Mouse (Mus musculus) embryonic facial prominence, embryonic 12.5 days (tissue): ENCODE data around the gene Car5a. TPM values are rescaled to one million over a fixed set of nuclear protein-coding genes. Genes with fewer than 3 reads are reported as not detected.

Source experiments
- ATAC-seq: fragments of 200-750 bp; cut with Nextera tagmentation; 2 replicates; pipeline ENCODE4 v1.8.0; 2017; ENCODE audit not compliant: insufficient number of reproducible peaks, insufficient read depth, low FRiP score, low TSS enrichment
- H3K27ac ChIP-seq: fragments of 300-500 bp; sonication (generic); 2 replicates; pipeline ENCODE4 v1.5.1; 2016; ENCODE audit warnings: mild to moderate bottlenecking
- H3K27me3 ChIP-seq: fragments of 300-500 bp; sonication (generic); 2 replicates; pipeline ENCODE4 v1.6.1; 2016; ENCODE audit warnings: mild to moderate bottlenecking, moderate library complexity
- H3K36me3 ChIP-seq: fragments of 300-500 bp; sonication (generic); 2 replicates; pipeline ENCODE4 v1.6.1; 2016; ENCODE audit warnings: mild to moderate bottlenecking
- H3K4me1 ChIP-seq: fragments of 300-500 bp; sonication (generic); 2 replicates; pipeline ENCODE4 v1.6.1; 2016
- H3K4me2 ChIP-seq: fragments of 300-500 bp; sonication (generic); replicated peaks from 2 replicates; pipeline ENCODE4 v1.6.1; 2016; ENCODE audit warnings: mild to moderate bottlenecking, moderate library complexity
- H3K4me3 ChIP-seq: fragments of 300-500 bp; sonication (generic); 2 replicates; pipeline ENCODE4 v1.5.1; 2016; ENCODE audit warnings: mild to moderate bottlenecking
- H3K9ac ChIP-seq: fragments of 300-500 bp; sonication (generic); 2 replicates; pipeline ENCODE4 v1.6.1; 2016; ENCODE audit warnings: mild to moderate bottlenecking, moderate library complexity
- H3K9me3 ChIP-seq: fragments of 300-500 bp; sonication (generic); 2 replicates; pipeline ENCODE4 v1.6.1; 2016; ENCODE audit warnings: mild to moderate bottlenecking, moderate library complexity
- WGBS: fragments of 180-500 bp; shearing (Covaris S2); methylation state at CpG from one replicate; pipeline ENCODE4 v1.1.7; 2016; 5-methylcytosine and 5-hydroxymethylcytosine counted together
- polyA plus RNA-seq: library from polyadenylated mRNA; unstranded; fragments of >200 nt; fragmentation: Nextera tagmentation; extraction: Ambion mirVana; gene quantifications from 2 replicates; pipeline ENCODE4 v1.2.1, GENCODE M21; 2016

Car5a gene
- polyA plus RNA-seq, 1 experiment from 2014 or later = not detected

GRCm38 (mm10) chr8:121885433-121885832 is 59.3 kb downstream of the Car5a start:
- H3K4me2 ChIP-seq = no peak overlapping the region
- WGBS = 85% methylated on average over 6 of the region's 6 CpGs

GRCm38 (mm10) chr8:121885001-121885400 is 59.7 kb downstream of the Car5a start:
- Histone ChIP-seq H3K27me3 (no peaks in the 10 kb centered on the region), H3K9ac (no peak overlapping the region), H3K36me3 (peaks cover 56% of the 10 kb centered on the region), H3K4me2 (no peak overlapping the region), H3K27ac (no peak overlapping the region), H3K4me3 (no peak overlapping the region), H3K4me1 (no peaks in the 10 kb centered on the region), H3K9me3 (no peaks in the 10 kb centered on the region)
- WGBS = 95% methylated on average over 9 of the region's 9 CpGs
- ATAC-seq = no peak

More at GRCm38 (mm10) chr8:121885433-121885832, 59.3 kb downstream of the Car5a start:
- no peaks in the 10 kb centered on the region for H3K4me1 ChIP-seq
- H3K27ac ChIP-seq = no peak overlapping the region
- no peaks in the 10 kb centered on the region for H3K9me3 ChIP-seq
- peaks cover 56% of the 10 kb centered on the region for H3K36me3 ChIP-seq
- no peak overlapping the region for H3K9ac ChIP-seq
- H3K27me3 ChIP-seq = no peaks in the 10 kb centered on the region
- no peak overlapping the region for H3K4me3 ChIP-seq
- ATAC-seq = no peak

- Histone ChIP-seq H3K4me3 (no peak overlapping the region), H3K27ac (no peak overlapping the region), H3K36me3 (peaks cover 56% of the 10 kb centered on the region), H3K4me2 (no peak overlapping the region), H3K9me3 (no peaks in the 10 kb centered on the region), H3K27me3 (no peaks in the 10 kb centered on the region), H3K9ac (no peak overlapping the region), H3K4me1 (no peaks in the 10 kb centered on the region)
- WGBS = 85% methylated on average over 3 of the region's 3 CpGs
- no peak for ATAC-seq
Measured at GRCm38 (mm10) chr8:121884181-121884580, 60.5 kb downstream of the Car5a start.

- Histone ChIP-seq H3K27ac (no peak overlapping the region), H3K4me3 (no peak overlapping the region), H3K9me3 (no peaks in the 10 kb centered on the region), H3K36me3 (peaks cover 44% of the 10 kb centered on the region), H3K4me2 (no peak overlapping the region), H3K9ac (no peak overlapping the region), H3K4me1 (no peaks in the 10 kb centered on the region), H3K27me3 (no peaks in the 10 kb centered on the region)
- 92% methylated on average over 5 of the region's 5 CpGs for WGBS
- ATAC-seq = no peak
Measured at GRCm38 (mm10) chr8:121881921-121882320, 62.8 kb downstream of the Car5a start.

GRCm38 (mm10) chr8:121880818-121881217 is 63.9 kb downstream of the Car5a start:
- Histone ChIP-seq H3K9me3 (no peaks in the 10 kb centered on the region), H3K4me2 (no peak overlapping the region), H3K36me3 (peaks cover 35% of the 10 kb centered on the region), H3K27me3 (no peaks in the 10 kb centered on the region), H3K4me3 (no peak overlapping the region), H3K4me1 (no peaks in the 10 kb centered on the region), H3K9ac (no peak overlapping the region), H3K27ac (no peak overlapping the region)
- ATAC-seq = no peak
- 50% methylated on average over 1 of the region's 1 CpGs for WGBS

DNA sequence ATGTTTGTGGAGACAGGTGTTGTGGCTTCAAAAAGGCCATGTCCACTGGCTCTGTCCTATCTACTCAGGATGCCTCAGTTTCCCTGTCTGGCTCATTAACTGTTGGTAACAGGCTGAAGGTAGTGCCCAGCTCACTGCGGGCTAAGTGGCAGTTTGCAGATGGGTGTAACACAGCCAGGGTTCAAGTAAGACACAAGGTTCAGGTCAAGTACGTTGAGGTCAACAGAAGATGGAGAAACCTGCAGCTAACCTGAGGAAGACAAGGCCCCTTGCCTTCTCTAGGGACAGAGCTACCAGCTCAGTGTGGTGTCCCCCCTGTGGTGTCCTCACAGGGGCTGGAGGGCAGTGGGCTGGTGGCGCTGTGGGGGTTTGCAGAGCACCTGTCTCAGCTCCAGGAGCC is 65.0 kb downstream of the Car5a start:
- 71% methylated on average over 3 of the region's 3 CpGs for WGBS

GRCm38 (mm10) chr8:121877828-121878480 is 66.8 kb downstream of the Car5a start:
- no peak overlapping the region for H3K4me3 ChIP-seq
- no peak overlapping the region for H3K27ac ChIP-seq
- H3K36me3 ChIP-seq = 0 out of 2 replicates have a peak, but pooled peaks cover 10% of the 10 kb centered on the region
- ATAC-seq = no peak
- H3K27me3 ChIP-seq = no peaks in the 10 kb centered on the region
- H3K9ac ChIP-seq = no peak overlapping the region
- H3K4me1 ChIP-seq = peaks cover 6% of the 10 kb centered on the region; the same call in 1 of the 2 replicates
- 87% methylated on average over 7 of the region's 7 CpGs for WGBS
- no peak overlapping the region for H3K4me2 ChIP-seq
- no peaks in the 10 kb centered on the region for H3K9me3 ChIP-seq

More for the DNA sequence above, 65.0 kb downstream of the Car5a start:
- Histone ChIP-seq H3K9me3 (no peaks in the 10 kb centered on the region), H3K4me2 (no peak overlapping the region), H3K4me1 (no peaks in the 10 kb centered on the region), H3K4me3 (no peak overlapping the region), H3K27ac (no peak overlapping the region), H3K27me3 (no peaks in the 10 kb centered on the region), H3K9ac (no peak overlapping the region), H3K36me3 (peaks cover 27% of the 10 kb centered on the region)
- ATAC-seq = no peak

- Histone ChIP-seq H3K4me2 (no peak overlapping the region), H3K27me3 (no peaks in the 10 kb centered on the region), H3K36me3 (0 out of 2 replicates have a peak, but pooled peaks cover 2% of the 10 kb centered on the region), H3K9ac (no peak overlapping the region), H3K9me3 (no peaks in the 10 kb centered on the region), H3K4me3 (no peak overlapping the region), H3K27ac (no peak overlapping the region), H3K4me1 (peaks cover 10% of the 10 kb centered on the region; the same call in 1 of the 2 replicates)
- 72% methylated on average over 5 of the region's 5 CpGs for WGBS
- ATAC-seq = no peak
Measured at GRCm38 (mm10) chr8:121877212-121877611, 67.5 kb downstream of the Car5a start.

DNA sequence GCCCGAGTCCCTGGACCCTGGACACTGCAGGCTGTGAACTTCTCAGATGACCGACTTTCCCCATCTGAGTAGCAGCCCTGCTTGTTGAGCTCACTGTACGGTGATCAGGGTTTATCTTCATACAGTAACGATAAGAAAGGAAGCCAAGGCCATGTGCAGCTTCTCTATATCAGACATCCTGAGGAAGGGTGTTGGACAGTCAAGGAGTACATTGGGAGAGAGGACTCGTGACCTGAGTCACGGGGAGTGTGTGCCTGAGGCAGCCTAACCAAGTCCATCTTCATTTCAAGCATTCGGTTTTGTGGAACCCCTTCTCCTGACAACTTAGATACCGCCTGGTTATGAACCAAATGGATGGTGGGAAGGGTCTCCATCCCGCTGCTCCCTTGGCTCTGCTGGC is 69.2 kb downstream of the Car5a start:
- Histone ChIP-seq H3K4me2 (no peak overlapping the region), H3K27ac (no peak overlapping the region), H3K4me1 (peaks cover 15% of the 10 kb centered on the region; the same call in 1 of the 2 replicates), H3K27me3 (no peaks in the 10 kb centered on the region), H3K9ac (no peak overlapping the region), H3K9me3 (no peaks in the 10 kb centered on the region), H3K4me3 (no peak overlapping the region), H3K36me3 (no peaks in the 10 kb centered on the region)
- 86% methylated on average over 9 of the region's 9 CpGs for WGBS
- ATAC-seq = no peak

DNA sequence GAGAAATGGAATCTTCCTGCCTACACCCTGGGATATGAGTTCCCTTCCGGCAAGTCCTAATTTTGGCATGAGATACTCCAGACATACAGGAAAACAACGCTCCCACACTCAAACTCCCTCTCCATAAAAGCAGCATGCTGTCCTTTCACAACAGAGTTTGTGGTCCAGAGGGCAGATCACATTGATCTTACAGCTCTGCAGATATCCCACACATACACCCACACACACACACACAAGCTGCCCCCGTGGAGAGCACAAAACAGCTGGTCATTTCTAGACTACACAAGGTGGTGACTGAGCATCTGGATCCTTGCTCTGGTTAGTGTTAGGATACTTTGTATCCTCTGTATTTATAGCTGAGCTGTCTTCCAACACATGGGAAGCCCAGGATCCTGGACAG is 69.7 kb downstream of the Car5a start:
- no peak for ATAC-seq
- WGBS = 71% methylated on average over 3 of the region's 3 CpGs
- Histone ChIP-seq H3K4me3 (no peak overlapping the region), H3K9ac (no peak overlapping the region), H3K9me3 (no peaks in the 10 kb centered on the region), H3K4me1 (peaks cover 15% of the 10 kb centered on the region; the same call in 1 of the 2 replicates), H3K36me3 (no peaks in the 10 kb centered on the region), H3K4me2 (no peak overlapping the region), H3K27ac (no peak overlapping the region), H3K27me3 (no peaks in the 10 kb centered on the region)

DNA sequence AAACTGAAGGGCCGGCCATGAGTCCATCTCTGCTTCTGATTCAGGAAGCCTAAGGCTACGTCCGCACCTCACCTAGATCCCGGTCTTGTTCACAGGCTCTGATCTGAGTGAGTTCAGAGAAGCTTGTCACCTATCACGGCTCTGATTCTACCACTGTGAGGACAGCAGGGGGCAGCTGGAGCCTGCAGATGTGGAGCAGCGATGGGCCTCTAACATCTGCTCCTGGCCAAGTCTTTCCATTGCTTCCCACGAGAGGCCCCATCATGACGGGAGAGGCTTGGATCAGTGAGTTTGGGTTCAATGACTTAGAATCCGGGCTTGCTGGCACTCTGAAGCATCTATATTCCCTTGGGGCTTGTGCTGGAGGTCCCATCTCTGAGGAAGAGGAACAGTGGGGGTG is 70.7 kb downstream of the Car5a start:
- peak overlapping the region; percentile 12; the same call in 1 of the 2 replicates for H3K27ac ChIP-seq
- no peaks in the 10 kb centered on the region for H3K36me3 ChIP-seq
- WGBS = 59% methylated on average over 9 of the region's 9 CpGs
- H3K9me3 ChIP-seq = no peaks in the 10 kb centered on the region
- H3K27me3 ChIP-seq = no peaks in the 10 kb centered on the region
- H3K9ac ChIP-seq = no peak overlapping the region
- peaks cover 15% of the 10 kb centered on the region; the same call in 1 of the 2 replicates for H3K4me1 ChIP-seq
- H3K4me2 ChIP-seq = no peak overlapping the region
- no peak overlapping the region for H3K4me3 ChIP-seq
- no peak for ATAC-seq

DNA sequence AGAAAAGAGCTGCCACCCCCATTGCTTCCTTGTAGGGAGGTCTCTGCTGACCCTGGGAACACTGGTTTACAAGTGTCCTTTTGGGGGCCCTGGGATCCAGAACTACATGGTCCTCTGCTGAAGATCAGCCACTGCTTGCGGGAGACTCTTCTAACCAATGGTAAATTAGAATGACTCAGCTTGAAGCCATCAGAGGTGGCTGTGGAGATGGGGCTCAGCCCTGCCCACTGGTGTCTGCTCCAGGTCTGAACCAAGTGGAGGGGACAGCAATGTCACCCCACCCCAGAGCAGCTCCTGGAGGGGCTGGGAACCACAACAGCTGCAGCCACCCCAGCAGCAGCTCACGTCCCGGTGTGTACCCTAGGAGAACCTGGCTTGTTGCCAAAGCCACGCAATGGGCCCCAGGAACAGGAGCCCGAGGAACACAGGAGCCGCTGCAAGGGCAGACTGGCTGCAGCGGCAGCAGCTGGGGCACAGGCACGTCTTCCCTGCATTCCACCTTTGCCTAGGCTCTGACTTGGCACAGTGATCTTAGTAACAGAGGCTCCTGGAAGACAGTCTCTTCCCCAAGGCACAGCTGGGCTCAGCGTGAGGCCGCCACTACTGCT is 72.8 kb downstream of the Car5a start:
- Histone ChIP-seq H3K4me1 (peaks cover 15% of the 10 kb centered on the region; the same call in 1 of the 2 replicates), H3K36me3 (no peaks in the 10 kb centered on the region), H3K4me3 (no peak overlapping the region), H3K4me2 (0 out of 2 replicates have a peak overlapping the region, but pooled peaks have one; percentile 9), H3K27ac (no peak overlapping the region), H3K9ac (no peak overlapping the region; the same call in 1 of the 2 replicates), H3K27me3 (no peaks in the 10 kb centered on the region), H3K9me3 (no peaks in the 10 kb centered on the region)
- 33% methylated on average over 10 of the region's 10 CpGs for WGBS
- ATAC-seq = no peak
